25 mouse cellular contexts compared by ENCODE assay signal in genomic region chr8:71515043-71515442, GRCm38 (mm10). TPM values are rescaled to one million over a fixed set of nuclear protein-coding genes. Genes with fewer than 3 reads are reported as not detected.
A peak's percentile ranks its signal among the peaks of the same experiment; 100 is the strongest.
DNase-seq lines count a peak whose midpoint lies in the region; ATAC-seq and TF ChIP-seq lines count a peak whose summit lies in the region.
"Had no signal": no experiment of that assay in that cellular context is flagged by ENCODE, and none has a peak within 500 bp of the region (broad histone marks: within the 10 kb centered on the region; RNA-seq: fewer than 3 reads in every experiment).

No protein-coding gene starts in this region.

- DNase-seq in heart, adult 2 months = no peak
- DNase-seq in lung, postnatal 0 days (ENCODE audit: low spot score) = no peak
- DNase-seq in lung, postnatal 10 days = no peak
- DNase-seq in ES-CJ7 (ENCODE audit: low read depth, low spot score) (peak; percentile 70), liver (no peak)
- DNase-seq in stomach, postnatal 0 days (ENCODE audit: low spot score) = no peak
- DNase-seq in thymus, postnatal 0 days (ENCODE audit: low spot score) = no peak
- DNase-seq: adrenal gland, adult 8-10 months; adrenal gland, postnatal 36 days; cerebellum, adult 2 months; cerebellum, postnatal 10 days; embryo, embryonic 11 days; heart, adult 18-20 months had no signal

- peak; percentile 21 for TF ChIP-seq CTCF in heart, adult 2 months (IDR thresholded peaks at IDR 0.05)
- peak; percentile 25; the same call in 1 of the 2 replicates for TF ChIP-seq CTCF in lung, postnatal 0 days (IDR thresholded peaks at IDR 0.05)
- TF ChIP-seq CTCF in stomach, postnatal 0 days (IDR thresholded peaks at IDR 0.05; ENCODE audit: low read depth) = peak; percentile 28

- TF ChIP-seq POLR2A in heart, adult 2 months (IDR thresholded peaks at IDR 0.05; ENCODE audit: insufficient read depth, low read depth, low read length) = no peak

- H3K9ac ChIP-seq in heart, adult 2 months (ENCODE audit: low read depth, low read length) = no peak overlapping the region
- H3K9ac ChIP-seq in heart, embryonic 12.5 days = no peak overlapping the region
- H3K9ac ChIP-seq in lung, postnatal 0 days (replicated peaks; ENCODE audit: low read depth) = no peak overlapping the region
- H3K9ac ChIP-seq in stomach, postnatal 0 days (ENCODE audit: low read length) = no peak overlapping the region
- H3K9ac ChIP-seq: embryonic facial prominence, embryonic 15.5 days; hindbrain, embryonic 14.5 days had no signal

- no peak overlapping the region for H3K4me2 ChIP-seq in heart, embryonic 12.5 days
- H3K4me2 ChIP-seq in lung, postnatal 0 days (replicated peaks; ENCODE audit: low read depth, low read length) = no peak overlapping the region
- no peak overlapping the region for H3K4me2 ChIP-seq in stomach, postnatal 0 days (replicated peaks; ENCODE audit: low read depth)
- H3K4me2 ChIP-seq: embryonic facial prominence, embryonic 15.5 days; heart, embryonic 11.5 days; hindbrain, embryonic 14.5 days had no signal

- intact Hi-C loops in heart, adult 2 months (cut with DNase I) = no loop called here

- H3K27me3 ChIP-seq in heart, adult 2 months (ENCODE audit: control insufficient read depth, insufficient read depth, low read length) = no peaks in the 10 kb centered on the region; the same call in 1 of the 2 replicates
- H3K27me3 ChIP-seq in heart, embryonic 12.5 days (replicated peaks) = peaks cover 24% of the 10 kb centered on the region
- no peaks in the 10 kb centered on the region for H3K27me3 ChIP-seq in lung, postnatal 0 days (replicated peaks; ENCODE audit: insufficient read depth, low read length)
- no peaks in the 10 kb centered on the region for H3K27me3 ChIP-seq in stomach, postnatal 0 days (ENCODE audit: control insufficient read depth, insufficient read depth, low read length)

- no peaks in the 10 kb centered on the region for H3K4me1 ChIP-seq in heart, adult 2 months (ENCODE audit: control insufficient read depth, insufficient read depth, low read length)
- peaks cover 5% of the 10 kb centered on the region for H3K4me1 ChIP-seq in heart, embryonic 12.5 days (replicated peaks)
- H3K4me1 ChIP-seq in lung, postnatal 0 days (ENCODE audit: insufficient read depth, low read depth, low read length) = no peaks in the 10 kb centered on the region
- H3K4me1 ChIP-seq in stomach, postnatal 0 days (replicated peaks; ENCODE audit: control insufficient read depth, insufficient read depth) = no peaks in the 10 kb centered on the region
- H3K4me1 ChIP-seq: embryonic facial prominence, embryonic 15.5 days had no signal

- ATAC-seq in heart, embryonic 12.5 days (ENCODE audit: insufficient number of reproducible peaks, low FRiP score) = no peak
- ATAC-seq in lung, postnatal 0 days = no peak
- ATAC-seq in stomach, postnatal 0 days (ENCODE audit: low FRiP score, low TSS enrichment) = no peak
- ATAC-seq: forebrain, embryonic 14.5 days; Patski had no signal

- 83% methylated on average over 5 of the region's 5 CpGs for WGBS in heart, adult 2 months
- 64% methylated on average over 5 of the region's 5 CpGs for WGBS in heart, embryonic 12.5 days
- 61% methylated on average over 5 of the region's 5 CpGs for WGBS in lung, postnatal 0 days
- WGBS in stomach, postnatal 0 days = 63% methylated on average over 5 of the region's 5 CpGs

- H3K36me3 ChIP-seq in heart, adult 2 months (ENCODE audit: control insufficient read depth, insufficient read depth, low read length) = no peaks in the 10 kb centered on the region
- no peaks in the 10 kb centered on the region for H3K36me3 ChIP-seq in heart, embryonic 12.5 days
- H3K36me3 ChIP-seq in lung, postnatal 0 days (ENCODE audit: insufficient read depth, low read length) = no peaks in the 10 kb centered on the region
- H3K36me3 ChIP-seq in stomach, postnatal 0 days (ENCODE audit: control insufficient read depth, insufficient read depth, low read length) = no peaks in the 10 kb centered on the region
- H3K36me3 ChIP-seq: embryonic facial prominence, embryonic 15.5 days; forebrain, embryonic 10.5 days; hindbrain, embryonic 10.5 days had no signal

- no peaks in the 10 kb centered on the region for H3K79me2 ChIP-seq in heart, adult 2 months (replicated peaks; ENCODE audit: control insufficient read depth, insufficient read depth, low read length)

- no peaks in the 10 kb centered on the region for H3K9me3 ChIP-seq in heart, embryonic 12.5 days (replicated peaks)
- H3K9me3 ChIP-seq in lung, postnatal 0 days (ENCODE audit: low read length) = no peaks in the 10 kb centered on the region
- no peaks in the 10 kb centered on the region for H3K9me3 ChIP-seq in stomach, postnatal 0 days (ENCODE audit: control insufficient read depth, low read length)
- H3K9me3 ChIP-seq: embryonic facial prominence, embryonic 15.5 days; forebrain, embryonic 10.5 days; hindbrain, embryonic 10.5 days had no signal

- H3K27ac ChIP-seq in heart, adult 2 months = no peak overlapping the region
- H3K27ac ChIP-seq in heart, embryonic 12.5 days (ENCODE audit: poor library complexity, severe bottlenecking) = no peak overlapping the region
- no peak overlapping the region for H3K27ac ChIP-seq in lung, postnatal 0 days (ENCODE audit: low read length)
- H3K27ac ChIP-seq in stomach, postnatal 0 days (replicated peaks) = no peak overlapping the region
- H3K27ac ChIP-seq: embryonic facial prominence, embryonic 15.5 days; forebrain, embryonic 10.5 days; hindbrain, embryonic 10.5 days; hindbrain, embryonic 14.5 days had no signal

- TF ChIP-seq EP300 in heart, adult 2 months (IDR thresholded peaks at IDR 0.05; ENCODE audit: insufficient read depth, low read depth, low read length) = no peak
- no peak for TF ChIP-seq EP300 in lung, postnatal 0 days (IDR thresholded peaks at IDR 0.05)
- TF ChIP-seq EP300 in stomach, postnatal 0 days (optimal IDR thresholded peaks at IDR 0.05) = no peak

- H3K4me3 ChIP-seq in heart, adult 2 months = no peak overlapping the region
- H3K4me3 ChIP-seq in heart, embryonic 12.5 days = no peak overlapping the region
- no peak overlapping the region for H3K4me3 ChIP-seq in lung, postnatal 0 days (ENCODE audit: low read depth, low read length)
- no peak overlapping the region for H3K4me3 ChIP-seq in stomach, postnatal 0 days (ENCODE audit: low read depth, low read length)
- H3K4me3 ChIP-seq: embryonic facial prominence, embryonic 15.5 days; erythroblast, embryonic 14.5 days; forebrain, embryonic 10.5 days; hindbrain, embryonic 10.5 days had no signal

RNA-seq across cellular contexts. Expression of gene Plvap, which starts 3.5 kb away (rescaled TPM):
- total RNA-seq in heart, adult 2 months (2021) = 10 to 100 TPM; 22.1 to 28.3 TPM
- 37.2 and 42.9 TPM in 2 replicates for polyA plus RNA-seq in heart, adult 2 months (2012; rRNA removed)
- polyA plus RNA-seq in heart, embryonic 12.5 days (2016; fragmentation: Nextera tagmentation; extraction: Ambion mirVana) = 184 and 202 TPM in 2 replicates
- polyA plus RNA-seq in lung, postnatal 0 days (2015; fragmentation: Nextera tagmentation; extraction: Ambion mirVana) = 246 and 265 TPM in 2 replicates
- 56.3 and 60.9 TPM in 2 replicates for polyA plus RNA-seq in stomach, postnatal 0 days (2015; fragmentation: Nextera tagmentation; extraction: Ambion mirVana)
- 27.5 and 31.6 TPM in 2 replicates for polyA plus RNA-seq in thymus, postnatal 0 days (2015; fragmentation: Nextera tagmentation; extraction: Ambion mirVana)

RNA-seq across cellular contexts. Expression of gene Ccdc194, which starts 10.5 kb away (rescaled TPM):
- total RNA-seq in heart, adult 2 months (2021) = not detected
- polyA plus RNA-seq in heart, adult 2 months (2012; rRNA removed) = 0.10 and 0.23 TPM in 2 replicates
- polyA plus RNA-seq in heart, embryonic 12.5 days (2016; fragmentation: Nextera tagmentation; extraction: Ambion mirVana) = 0.83 and 1.4 TPM in 2 replicates
- 0.07 and 0.08 TPM in 2 replicates for polyA plus RNA-seq in lung, postnatal 0 days (2015; fragmentation: Nextera tagmentation; extraction: Ambion mirVana)
- 0.29 and 0.46 TPM in 2 replicates for polyA plus RNA-seq in stomach, postnatal 0 days (2015; fragmentation: Nextera tagmentation; extraction: Ambion mirVana)
- 0.08 and 0.15 TPM in 2 replicates for polyA plus RNA-seq in thymus, postnatal 0 days (2015; fragmentation: Nextera tagmentation; extraction: Ambion mirVana)
- total RNA-seq: adrenal gland, adult 8-10 months; adrenal gland, postnatal 36 days; CH12.LX; common myeloid progenitor, adult 5-6 weeks; gastrocnemius, adult 8-10 months; heart, adult 18-20 months had no signal
- polyA plus RNA-seq: erythroblast, embryonic 14.5 days; forebrain, embryonic 10.5 days had no signal

RNA-seq across cellular contexts. Expression of gene Bst2, which starts 22.2 kb away (rescaled TPM):
- 10 to 100 TPM; 17.4 to 18.1 TPM for total RNA-seq in heart, adult 2 months (2021)
- polyA plus RNA-seq in heart, adult 2 months (2012; rRNA removed) = 69.8 and 85.9 TPM in 2 replicates
- 25.6 and 28.8 TPM in 2 replicates for polyA plus RNA-seq in heart, embryonic 12.5 days (2016; fragmentation: Nextera tagmentation; extraction: Ambion mirVana)
- 86.2 and 99.8 TPM in 2 replicates for polyA plus RNA-seq in lung, postnatal 0 days (2015; fragmentation: Nextera tagmentation; extraction: Ambion mirVana)
- 32.8 and 34.2 TPM in 2 replicates for polyA plus RNA-seq in stomach, postnatal 0 days (2015; fragmentation: Nextera tagmentation; extraction: Ambion mirVana)
- 158 TPM in 2 replicates for polyA plus RNA-seq in thymus, postnatal 0 days (2015; fragmentation: Nextera tagmentation; extraction: Ambion mirVana)

RNA-seq across cellular contexts. Expression of gene Gtpbp3, which starts 27.1 kb away (rescaled TPM):
- total RNA-seq in heart, adult 2 months (2021) = 10 to 100 TPM; 16.6 to 20.5 TPM
- 18.4 and 19.8 TPM in 2 replicates for polyA plus RNA-seq in heart, adult 2 months (2012; rRNA removed)
- 11.6 and 12.8 TPM in 2 replicates for polyA plus RNA-seq in heart, embryonic 12.5 days (2016; fragmentation: Nextera tagmentation; extraction: Ambion mirVana)
- polyA plus RNA-seq in lung, postnatal 0 days (2015; fragmentation: Nextera tagmentation; extraction: Ambion mirVana) = 10.6 and 11.6 TPM in 2 replicates
- 7.2 and 8.2 TPM in 2 replicates for polyA plus RNA-seq in stomach, postnatal 0 days (2015; fragmentation: Nextera tagmentation; extraction: Ambion mirVana)
- polyA plus RNA-seq in thymus, postnatal 0 days (2015; fragmentation: Nextera tagmentation; extraction: Ambion mirVana) = 17.8 TPM in 2 replicates

RNA-seq across cellular contexts. Expression of gene Mvb12a, which starts 27.7 kb away (rescaled TPM):
- total RNA-seq in heart, adult 2 months (2021) = 10 to 100 TPM; 27.0 to 29.7 TPM
- polyA plus RNA-seq in heart, adult 2 months (2012; rRNA removed) = 51.6 and 53.7 TPM in 2 replicates
- 51.8 and 53.4 TPM in 2 replicates for polyA plus RNA-seq in heart, embryonic 12.5 days (2016; fragmentation: Nextera tagmentation; extraction: Ambion mirVana)
- polyA plus RNA-seq in lung, postnatal 0 days (2015; fragmentation: Nextera tagmentation; extraction: Ambion mirVana) = 103 and 112 TPM in 2 replicates
- 103 TPM in 2 replicates for polyA plus RNA-seq in stomach, postnatal 0 days (2015; fragmentation: Nextera tagmentation; extraction: Ambion mirVana)
- 98.3 and 101 TPM in 2 replicates for polyA plus RNA-seq in thymus, postnatal 0 days (2015; fragmentation: Nextera tagmentation; extraction: Ambion mirVana)
